Mouse (Mus musculus) lung, embryonic 15.5 days (tissue): ENCODE data around the gene Ttc21a. TPM values are rescaled to one million over a fixed set of nuclear protein-coding genes. Genes with fewer than 3 reads are reported as not detected.
A peak's percentile ranks its signal among the peaks of the same experiment; 100 is the strongest.

Source experiments
- ATAC-seq: fragments of 200-750 bp; cut with Nextera tagmentation; 2 replicates; pipeline ENCODE4 v1.8.0; 2017; ENCODE audit warnings: moderate number of reproducible peaks, borderline replicate concordance; ENCODE audit not compliant: low FRiP score, low TSS enrichment; ENCODE audit errors: extremely low read depth
- H3K27ac ChIP-seq: fragments of 300-500 bp; sonication (generic); 2 replicates; pipeline ENCODE4 v1.5.1; 2015; ENCODE audit warnings: moderate library complexity, mild to moderate bottlenecking, inconsistent platforms
- H3K27me3 ChIP-seq: fragments of 300-500 bp; sonication (generic); 2 replicates; pipeline ENCODE4 v1.6.1; 2015; ENCODE audit warnings: inconsistent platforms
- H3K36me3 ChIP-seq: fragments of 300-500 bp; sonication (generic); 2 replicates; pipeline ENCODE4 v1.6.1; 2015; ENCODE audit warnings: inconsistent platforms
- H3K4me1 ChIP-seq: fragments of 300-500 bp; sonication (generic); 2 replicates; pipeline ENCODE4 v1.6.1; 2015; ENCODE audit warnings: inconsistent platforms
- H3K4me2 ChIP-seq: fragments of 300-500 bp; sonication (generic); 2 replicates; pipeline ENCODE4 v1.6.1; 2015; ENCODE audit warnings: inconsistent platforms, mild to moderate bottlenecking, moderate library complexity
- H3K4me3 ChIP-seq: fragments of 300-500 bp; sonication (generic); 2 replicates; pipeline ENCODE4 v1.5.1; 2015; ENCODE audit warnings: mild to moderate bottlenecking, inconsistent platforms
- H3K9ac ChIP-seq: fragments of 300-500 bp; sonication (generic); 2 replicates; pipeline ENCODE4 v1.6.1; 2015; ENCODE audit warnings: inconsistent platforms
- H3K9me3 ChIP-seq: fragments of 300-500 bp; sonication (generic); 2 replicates; pipeline ENCODE4 v1.6.1; 2016; ENCODE audit warnings: inconsistent platforms
- WGBS: fragments of 180-500 bp; shearing (Covaris S2); methylation state at CpG from one replicate; pipeline ENCODE4 v1.1.7; 2015; 5-methylcytosine and 5-hydroxymethylcytosine counted together
- polyA plus RNA-seq: library from polyadenylated mRNA; unstranded; fragments of >200 nt; fragmentation: Nextera tagmentation; extraction: Ambion mirVana; gene quantifications from 2 replicates; pipeline ENCODE4 v1.2.1, GENCODE M21; 2015

The Ttc21a gene
- polyA plus RNA-seq, 1 experiment from 2014 or later = 1.1 TPM

DNA sequence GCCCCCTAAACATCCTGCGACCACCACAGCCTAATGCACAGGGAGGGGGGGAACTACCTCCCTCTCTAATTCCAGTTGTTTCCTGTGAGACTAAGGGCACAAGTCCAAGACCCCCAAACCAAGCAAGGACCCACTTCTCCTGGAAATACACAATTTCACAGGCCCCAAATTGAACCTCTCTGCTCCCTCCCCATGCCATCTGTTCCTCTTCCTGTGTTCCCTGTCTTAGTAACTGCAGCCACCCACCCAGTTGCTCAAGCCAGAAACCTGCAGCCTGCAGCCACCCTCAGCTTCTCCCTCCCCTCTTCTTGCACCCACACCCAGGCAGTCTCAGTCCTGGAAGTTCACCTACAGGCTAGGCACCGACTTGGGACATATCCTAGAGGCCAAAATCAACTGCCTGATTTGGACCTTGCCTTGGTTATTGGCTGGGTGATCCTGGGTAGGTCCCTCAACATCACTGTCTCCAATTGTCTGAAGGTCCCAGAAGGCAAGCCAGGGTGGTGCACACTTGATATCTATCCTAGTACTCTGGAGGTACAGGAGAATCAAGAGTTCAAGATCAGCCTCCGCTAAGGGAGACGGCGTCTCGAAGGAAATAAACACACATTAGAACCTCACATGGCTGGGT is 41.5 kb downstream of the Ttc21a start:
- H3K9ac ChIP-seq = no peak overlapping the region
- no peaks in the 10 kb centered on the region for H3K27me3 ChIP-seq
- no peak for ATAC-seq
- H3K4me1 ChIP-seq = peaks cover 66% of the 10 kb centered on the region
- H3K4me3 ChIP-seq = no peak overlapping the region
- H3K36me3 ChIP-seq = peaks cover 15% of the 10 kb centered on the region
- 73% methylated on average over 6 of the region's 6 CpGs for WGBS
- H3K27ac ChIP-seq = no peak overlapping the region
- H3K4me2 ChIP-seq = no peak overlapping the region
- H3K9me3 ChIP-seq = no peaks in the 10 kb centered on the region

DNA sequence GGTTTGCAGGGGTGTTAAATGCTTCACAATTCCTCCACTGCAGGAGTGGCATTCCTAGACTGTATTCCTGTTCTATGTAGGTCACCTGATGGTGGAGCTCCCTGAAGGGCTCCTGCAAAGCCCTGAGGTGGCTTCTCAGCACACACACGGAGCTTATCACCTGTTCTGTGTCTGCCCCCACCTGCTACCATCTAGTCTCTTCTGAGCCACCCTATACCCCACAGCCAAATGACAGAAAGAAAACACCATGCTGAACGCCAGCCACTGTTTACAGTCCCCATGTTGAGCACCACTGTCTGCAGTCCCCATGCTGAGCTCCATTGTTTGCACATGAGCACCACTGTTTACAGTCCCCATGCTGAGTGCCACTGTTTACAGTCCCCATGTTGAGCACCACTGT is 42.3 kb downstream of the Ttc21a start:
- WGBS = 41% methylated on average over 2 of the region's 2 CpGs
- no peak overlapping the region for H3K4me2 ChIP-seq
- H3K9ac ChIP-seq = no peak overlapping the region
- no peaks in the 10 kb centered on the region for H3K9me3 ChIP-seq
- no peak overlapping the region for H3K4me3 ChIP-seq
- H3K27me3 ChIP-seq = no peaks in the 10 kb centered on the region
- H3K36me3 ChIP-seq = peaks cover 6% of the 10 kb centered on the region
- H3K4me1 ChIP-seq = peaks cover 74% of the 10 kb centered on the region
- H3K27ac ChIP-seq = no peak overlapping the region; the same call in 1 of the 2 replicates
- ATAC-seq = no peak

DNA sequence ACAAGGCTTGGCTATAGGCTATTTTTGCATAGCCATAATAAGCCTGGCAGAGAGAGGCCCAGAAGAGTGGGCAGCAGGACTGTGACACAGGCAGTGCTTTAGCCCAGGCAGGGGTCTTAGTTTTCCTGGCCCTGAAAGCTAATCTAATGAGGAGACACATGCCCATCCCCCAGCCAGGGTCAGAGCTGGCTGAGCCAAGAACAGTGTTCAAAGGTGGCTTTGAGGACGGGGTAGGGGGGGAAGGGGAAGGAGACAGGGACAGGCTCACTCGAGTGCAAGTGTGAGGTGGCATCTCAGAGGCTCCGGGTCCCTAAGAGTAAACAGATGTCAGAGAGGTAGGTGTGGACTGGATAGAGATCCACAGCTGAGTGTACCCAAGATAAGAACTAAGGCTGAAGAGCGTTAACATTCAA is 43.4 kb downstream of the Ttc21a start:
- peak overlapping the region; percentile 96 for H3K4me2 ChIP-seq
- H3K4me3 ChIP-seq = peak overlapping the region; percentile 85
- H3K27me3 ChIP-seq = no peaks in the 10 kb centered on the region
- 1% methylated on average over 4 of the region's 4 CpGs for WGBS
- H3K36me3 ChIP-seq = no peaks in the 10 kb centered on the region
- peak; percentile 0; the same call in 1 of the 2 replicates for ATAC-seq
- H3K27ac ChIP-seq = peak overlapping the region; percentile 99
- peaks cover 76% of the 10 kb centered on the region for H3K4me1 ChIP-seq
- 0 out of 2 replicates have a peak overlapping the region, but pooled peaks have one; percentile 74 for H3K9ac ChIP-seq
- H3K9me3 ChIP-seq = no peaks in the 10 kb centered on the region

DNA sequence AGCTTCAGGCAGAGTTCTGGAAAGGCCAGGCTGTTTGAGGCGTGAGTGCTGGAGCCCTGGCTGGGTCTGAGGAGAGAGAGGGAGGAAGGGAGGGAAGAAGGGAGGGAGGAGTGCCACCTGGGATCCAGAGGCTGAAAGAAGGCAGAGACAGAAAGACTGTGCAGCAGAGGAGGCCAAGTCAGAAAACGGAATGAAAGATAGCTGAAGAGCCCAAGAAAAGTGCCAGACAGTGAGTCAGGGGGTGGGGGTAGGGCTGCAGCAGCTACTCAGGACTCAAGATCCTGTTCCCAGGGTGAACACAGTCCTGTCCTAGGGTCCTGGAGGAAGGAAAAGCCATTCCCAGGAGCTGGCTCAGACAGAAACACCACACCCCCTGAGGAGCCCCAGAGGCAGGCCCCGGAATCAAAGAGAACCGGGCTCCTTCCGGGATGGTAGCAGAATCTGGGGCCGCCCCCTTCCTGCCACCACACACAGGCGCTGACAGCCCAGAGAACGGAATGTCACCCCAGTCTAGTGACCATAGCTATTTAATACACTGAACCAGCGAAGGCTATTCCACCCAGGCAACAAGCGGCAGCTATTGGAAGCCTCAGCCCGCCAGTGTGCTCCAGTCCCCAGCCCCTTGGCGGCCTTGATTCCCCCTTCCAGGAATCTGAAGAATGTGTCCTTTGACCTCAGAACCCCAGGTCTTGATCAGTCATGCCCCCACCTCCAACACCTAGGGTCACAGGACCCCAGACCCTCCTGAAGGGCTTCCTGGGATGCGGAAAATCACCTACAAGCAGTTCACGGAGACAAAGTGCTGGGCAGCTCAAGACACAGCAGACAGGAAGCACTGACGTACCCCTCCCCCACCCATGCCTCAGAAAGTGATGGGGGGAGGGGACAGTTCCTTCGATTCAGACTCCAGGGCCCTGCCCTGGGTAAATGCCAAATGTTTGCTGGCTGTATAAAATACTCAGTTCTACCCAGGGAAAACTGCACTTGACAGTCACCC is 44.1 kb downstream of the Ttc21a start:
- Histone ChIP-seq H3K9ac (peak overlapping the region; percentile 74), H3K9me3 (no peaks in the 10 kb centered on the region), H3K27me3 (no peaks in the 10 kb centered on the region), H3K27ac (peak overlapping the region; percentile 99), H3K4me1 (peaks cover 75% of the 10 kb centered on the region), H3K4me3 (peak overlapping the region; percentile 85), H3K36me3 (no peaks in the 10 kb centered on the region), H3K4me2 (peak overlapping the region; percentile 96)
- under 1% methylated on average over 16 of the region's 16 CpGs for WGBS
- peak; percentile 64 for ATAC-seq

DNA sequence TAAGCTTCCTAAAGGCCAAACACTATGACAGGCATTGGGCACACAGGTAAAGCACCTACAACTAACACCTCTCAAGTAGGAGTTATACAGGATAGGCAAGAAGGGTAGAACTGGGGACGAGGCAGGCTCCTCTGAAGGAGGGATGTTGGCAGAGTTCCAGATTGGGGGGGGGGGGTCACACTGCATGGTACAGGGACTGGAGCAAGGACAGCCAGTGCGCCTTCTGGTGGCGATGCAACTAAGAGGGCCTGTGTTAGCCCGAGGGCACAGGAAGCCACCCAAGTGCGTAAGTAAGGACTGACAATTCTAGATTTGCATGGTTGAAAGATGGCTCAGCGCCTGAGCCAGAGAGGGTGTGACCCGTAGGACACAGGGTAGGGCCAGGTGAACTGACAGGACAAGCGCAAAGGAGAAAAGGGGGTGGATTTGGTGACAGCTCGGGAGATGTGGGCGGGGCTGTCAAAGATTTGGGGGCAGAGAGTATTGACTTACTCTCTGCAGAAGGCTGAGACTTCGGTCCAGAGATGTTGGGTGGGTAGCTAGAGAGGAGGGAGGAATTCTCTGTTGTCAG is 44.9 kb downstream of the Ttc21a start:
- Histone ChIP-seq H3K4me1 (peaks cover 67% of the 10 kb centered on the region), H3K27ac (peak overlapping the region; percentile 99), H3K36me3 (no peaks in the 10 kb centered on the region), H3K4me2 (peak overlapping the region; percentile 96), H3K9ac (peak overlapping the region; percentile 74), H3K4me3 (peak overlapping the region; percentile 85), H3K9me3 (no peaks in the 10 kb centered on the region), H3K27me3 (no peaks in the 10 kb centered on the region)
- ATAC-seq = peak; percentile 23; the same call in 1 of the 2 replicates
- WGBS = 2% methylated on average over 11 of the region's 11 CpGs

DNA sequence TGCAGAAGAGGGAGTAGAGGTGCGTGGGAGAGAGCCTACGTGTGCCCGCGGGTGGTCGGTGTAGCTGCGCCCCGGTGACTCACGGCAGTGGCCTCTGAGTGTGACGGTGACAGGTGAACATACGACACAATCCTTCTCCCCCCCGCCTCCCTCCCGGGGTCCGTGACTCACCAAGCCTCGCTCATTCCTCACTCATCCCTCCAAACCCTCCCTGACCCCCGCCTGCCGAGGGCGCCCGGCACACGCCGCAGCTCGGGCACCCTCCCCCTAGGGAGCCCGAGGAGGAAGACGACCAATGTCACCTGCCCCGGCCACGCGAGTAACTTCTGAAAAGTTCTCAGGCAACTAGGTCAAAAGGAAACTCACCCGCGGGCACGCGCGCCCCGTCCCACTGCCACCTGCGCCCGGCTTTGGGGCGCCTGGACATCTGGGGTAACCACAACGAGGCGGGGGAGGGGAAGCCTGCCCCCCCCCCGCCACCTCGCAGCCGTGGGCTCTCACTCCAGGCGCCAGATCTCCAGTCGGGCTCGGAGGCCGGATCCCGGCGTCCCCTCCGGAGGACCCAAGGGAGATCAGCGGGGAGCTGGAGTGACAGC is 45.6 kb downstream of the Ttc21a start:
- Histone ChIP-seq H3K9ac (peak overlapping the region; percentile 74), H3K4me3 (peak overlapping the region; percentile 85), H3K27me3 (no peaks in the 10 kb centered on the region), H3K9me3 (no peaks in the 10 kb centered on the region), H3K4me1 (peaks cover 60% of the 10 kb centered on the region), H3K4me2 (peak overlapping the region; percentile 96), H3K36me3 (no peaks in the 10 kb centered on the region), H3K27ac (peak overlapping the region; percentile 99)
- under 1% methylated on average over 44 of the region's 48 CpGs for WGBS
- no peak for ATAC-seq

DNA sequence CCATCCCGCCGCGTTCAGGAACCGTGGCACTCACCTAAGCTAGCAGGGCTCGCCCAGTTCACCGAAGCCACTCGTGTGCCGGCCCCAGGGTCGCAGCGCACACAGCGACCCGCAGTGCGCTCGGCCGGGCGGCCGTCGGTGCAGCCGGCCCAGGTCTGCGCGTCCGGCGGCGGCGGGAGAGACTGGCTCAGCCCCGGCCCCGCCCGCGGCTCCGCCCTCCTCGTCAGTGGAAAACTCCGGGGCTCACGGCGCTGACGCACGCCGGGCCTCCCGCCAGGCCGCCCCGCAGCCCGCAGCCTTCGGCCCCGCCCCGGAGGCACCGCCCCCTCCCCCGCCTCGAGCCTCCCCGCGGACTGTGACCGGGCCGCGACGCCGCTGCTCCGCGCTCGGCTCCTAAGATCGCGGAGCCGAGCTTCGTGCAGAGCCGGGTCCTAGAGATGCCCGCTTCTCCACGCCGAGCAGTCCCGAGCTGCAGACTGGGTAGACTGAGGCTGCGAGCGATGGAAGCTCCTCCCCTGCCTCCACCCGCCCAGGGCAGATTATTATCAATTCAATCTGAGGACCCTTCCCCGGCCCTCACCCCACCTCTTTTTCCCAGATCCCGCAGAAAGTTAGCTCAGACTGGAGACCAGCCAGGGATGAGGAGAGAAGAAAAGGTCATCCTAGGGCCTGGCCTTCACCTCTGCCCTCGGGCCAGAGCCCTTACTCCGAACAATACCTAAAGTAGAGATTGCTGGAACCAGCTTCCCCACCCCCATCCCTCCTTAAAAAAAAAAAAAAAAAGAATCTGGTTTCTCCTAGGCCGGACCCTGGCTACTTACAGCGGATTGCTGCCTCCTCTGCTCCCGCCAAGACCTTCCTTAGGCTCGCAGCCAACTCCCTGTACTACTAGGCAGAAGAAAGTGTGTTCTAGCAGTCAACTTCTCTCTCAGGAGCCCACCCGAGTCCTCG is 46.5 kb downstream of the Ttc21a start:
- WGBS = under 1% methylated on average over 74 of the region's 79 CpGs
- no peaks in the 10 kb centered on the region for H3K27me3 ChIP-seq
- H3K4me1 ChIP-seq = peaks cover 52% of the 10 kb centered on the region
- ATAC-seq = peak; percentile 71
- H3K4me2 ChIP-seq = peak overlapping the region; percentile 96
- H3K27ac ChIP-seq = peak overlapping the region; percentile 99
- H3K36me3 ChIP-seq = no peaks in the 10 kb centered on the region
- peak overlapping the region; percentile 85 for H3K4me3 ChIP-seq
- H3K9ac ChIP-seq = peak overlapping the region; percentile 74
- H3K9me3 ChIP-seq = no peaks in the 10 kb centered on the region

DNA sequence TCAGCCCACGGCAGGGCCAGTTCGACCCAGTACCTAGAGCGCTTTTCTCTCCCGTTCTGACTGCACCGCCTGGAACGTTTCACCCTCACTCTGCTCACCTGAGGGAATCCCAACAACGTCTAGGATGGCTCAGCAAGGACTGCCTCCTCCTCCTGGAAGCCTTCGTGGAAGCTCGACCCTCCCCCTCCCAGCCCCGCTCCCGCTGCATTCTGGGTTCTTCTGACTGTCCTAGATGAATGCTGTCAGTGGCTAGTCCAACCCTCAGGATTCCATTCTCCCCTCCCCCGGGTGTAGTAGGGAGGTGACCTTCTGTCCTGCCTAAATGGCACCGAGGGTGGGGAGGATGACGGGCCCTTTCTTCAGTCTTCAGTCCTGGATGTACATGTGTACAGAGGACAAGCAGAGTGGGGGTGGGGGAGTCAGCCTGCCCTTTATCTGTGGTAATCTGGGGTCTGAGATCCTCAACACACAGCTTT is 47.2 kb downstream of the Ttc21a start, which contains the start of gene Csrnp1:
Csrnp1 (minus strand) TSS at position 123 of the 476 bp plus-strand sequence.
- Histone ChIP-seq H3K4me1 (peaks cover 44% of the 10 kb centered on the region), H3K9me3 (no peaks in the 10 kb centered on the region), H3K36me3 (no peaks in the 10 kb centered on the region), H3K9ac (peak within 1 kb of the TSS; percentile 74), H3K4me2 (peak within 1 kb of the TSS; percentile 96), H3K27me3 (no peaks in the 10 kb centered on the region), H3K4me3 (peak within 1 kb of the TSS; percentile 85), H3K27ac (peak within 1 kb of the TSS; percentile 99)
- 10% methylated on average over 14 of the region's 14 CpGs for WGBS
- no peak for ATAC-seq

DNA sequence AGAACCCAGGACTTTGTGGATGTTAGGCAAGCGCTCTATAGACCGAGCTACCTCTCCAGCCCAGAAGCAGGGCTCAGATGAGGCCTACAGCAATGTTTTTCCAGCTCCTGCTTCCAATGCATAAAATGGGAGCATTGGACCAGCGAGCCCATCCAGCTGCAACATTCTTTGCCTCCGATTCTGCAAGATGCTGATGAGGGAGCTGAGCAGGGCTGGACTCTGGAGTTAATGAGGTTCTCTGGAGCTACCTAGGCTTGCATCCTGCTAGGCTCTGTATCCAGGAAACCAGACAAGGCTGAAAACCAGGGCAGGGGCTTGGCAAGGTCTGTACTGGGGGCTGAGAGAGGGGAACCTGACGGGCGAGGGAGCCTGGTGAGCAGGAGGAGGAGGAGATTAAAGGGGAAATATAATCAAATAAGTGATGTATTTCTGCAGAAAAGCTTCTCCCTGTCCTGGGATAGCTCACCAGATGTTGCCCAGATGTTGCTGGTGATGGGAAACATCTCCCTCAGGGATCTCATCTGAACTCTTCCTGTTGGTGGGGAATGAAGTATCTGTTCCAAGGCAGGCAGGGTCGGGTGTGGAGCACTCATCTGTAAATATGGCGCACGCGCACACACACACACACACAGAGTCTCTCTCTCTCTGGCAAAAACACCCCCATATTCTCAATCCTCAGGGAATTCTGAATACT is 48.6 kb downstream of the Ttc21a start:
- H3K4me3 ChIP-seq = no peak overlapping the region
- no peaks in the 10 kb centered on the region for H3K9me3 ChIP-seq
- H3K4me2 ChIP-seq = no peak overlapping the region
- no peak overlapping the region for H3K9ac ChIP-seq
- no peaks in the 10 kb centered on the region for H3K36me3 ChIP-seq
- H3K27me3 ChIP-seq = no peaks in the 10 kb centered on the region
- H3K4me1 ChIP-seq = peaks cover 31% of the 10 kb centered on the region
- H3K27ac ChIP-seq = 0 out of 2 replicates have a peak overlapping the region, but pooled peaks have one; percentile 33
- ATAC-seq = no peak
- 62% methylated on average over 10 of the region's 10 CpGs for WGBS

DNA sequence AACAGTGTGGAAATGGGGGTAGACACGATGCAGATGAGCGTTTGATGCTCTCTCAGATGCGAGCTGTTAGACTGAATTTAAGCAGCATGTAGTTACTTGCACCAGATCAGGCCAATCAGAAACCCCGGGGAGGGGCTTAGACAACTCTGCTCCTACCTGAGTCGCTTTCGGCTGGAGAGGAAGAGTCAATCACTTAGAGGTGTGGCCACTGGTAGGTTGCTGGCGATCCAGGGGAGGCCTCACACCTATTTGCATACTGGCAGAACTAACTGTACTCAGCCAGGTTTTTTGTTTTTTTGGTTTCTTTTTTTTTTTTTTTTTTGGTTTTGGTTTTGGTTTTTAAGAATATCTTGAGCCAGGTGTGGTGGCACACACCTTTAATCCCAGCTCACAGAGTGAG is 50.9 kb downstream of the Ttc21a start:
- H3K4me2 ChIP-seq = no peak overlapping the region
- H3K27me3 ChIP-seq = 0 out of 2 replicates have a peak, but pooled peaks cover 4% of the 10 kb centered on the region
- H3K4me1 ChIP-seq = peaks cover 12% of the 10 kb centered on the region
- 46% methylated on average over 7 of the region's 7 CpGs for WGBS
- H3K36me3 ChIP-seq = no peaks in the 10 kb centered on the region
- H3K4me3 ChIP-seq = no peak overlapping the region
- no peak for ATAC-seq
- no peaks in the 10 kb centered on the region for H3K9me3 ChIP-seq
- no peak overlapping the region for H3K9ac ChIP-seq
- no peak overlapping the region for H3K27ac ChIP-seq
